Mouse (Mus musculus): ENCODE results near the gene Cd164. TPM values are rescaled to one million over a fixed set of nuclear protein-coding genes. Genes with fewer than 3 reads are reported as not detected.

Cd164 gene
- total RNA-seq, 1 experiment from 2014 or later, result 137 TPM

- no peak for ATAC-seq (ENCODE audit: extremely low read depth, insufficient number of reproducible peaks, low FRiP score, poor library complexity, severe bottlenecking)
Measured at GRCm38 (mm10) chr10:41543844-41544243, 24.6 kb downstream of the Cd164 start.

GRCm38 (mm10) chr10:41544481-41545190, 25.4 kb downstream of the Cd164 start:
- ATAC-seq (ENCODE audit: extremely low read depth, insufficient number of reproducible peaks, low FRiP score, poor library complexity, severe bottlenecking), result 0 out of 2 replicates have a peak, but pooled peaks have one; percentile 51

- no peak for ATAC-seq (ENCODE audit: extremely low read depth, insufficient number of reproducible peaks, low FRiP score, poor library complexity, severe bottlenecking)
Measured at GRCm38 (mm10) chr10:41545224-41545755, 26.1 kb downstream of the Cd164 start.

GRCm38 (mm10) chr10:41546396-41547165, 27.4 kb downstream of the Cd164 start:
- ATAC-seq (ENCODE audit: extremely low read depth, insufficient number of reproducible peaks, low FRiP score, poor library complexity, severe bottlenecking), result no peak

- ATAC-seq (ENCODE audit: extremely low read depth, insufficient number of reproducible peaks, low FRiP score, poor library complexity, severe bottlenecking), result no peak
Measured at GRCm38 (mm10) chr10:41550711-41551110, 31.5 kb downstream of the Cd164 start.

- ATAC-seq (ENCODE audit: extremely low read depth, insufficient number of reproducible peaks, low FRiP score, poor library complexity, severe bottlenecking), result no peak
Measured at GRCm38 (mm10) chr10:41552319-41552718, 33.1 kb downstream of the Cd164 start.

- 0 out of 2 replicates have a peak, but pooled peaks have one; percentile 28 for ATAC-seq (ENCODE audit: extremely low read depth, insufficient number of reproducible peaks, low FRiP score, poor library complexity, severe bottlenecking)
Measured at GRCm38 (mm10) chr10:41552847-41553589, 33.8 kb downstream of the Cd164 start.

GRCm38 (mm10) chr10:41553711-41554110, 34.5 kb downstream of the Cd164 start:
- no peak for ATAC-seq (ENCODE audit: extremely low read depth, insufficient number of reproducible peaks, low FRiP score, poor library complexity, severe bottlenecking)

GRCm38 (mm10) chr10:41555081-41555480, 35.9 kb downstream of the Cd164 start:
- ATAC-seq (ENCODE audit: extremely low read depth, insufficient number of reproducible peaks, low FRiP score, poor library complexity, severe bottlenecking), result no peak

- ATAC-seq (ENCODE audit: extremely low read depth, insufficient number of reproducible peaks, low FRiP score, poor library complexity, severe bottlenecking), result no peak
Measured at GRCm38 (mm10) chr10:41558401-41558800, 39.2 kb downstream of the Cd164 start.

GRCm38 (mm10) chr10:41561701-41562395, 42.6 kb downstream of the Cd164 start:
- ATAC-seq (ENCODE audit: extremely low read depth, insufficient number of reproducible peaks, low FRiP score, poor library complexity, severe bottlenecking), result no peak

- ATAC-seq (ENCODE audit: extremely low read depth, insufficient number of reproducible peaks, low FRiP score, poor library complexity, severe bottlenecking), result no peak
Measured at GRCm38 (mm10) chr10:41565141-41565540, 45.9 kb downstream of the Cd164 start.

GRCm38 (mm10) chr10:41568306-41568705, 49.1 kb downstream of the Cd164 start:
- ATAC-seq (ENCODE audit: extremely low read depth, insufficient number of reproducible peaks, low FRiP score, poor library complexity, severe bottlenecking), result no peak

GRCm38 (mm10) chr10:41571065-41571464, 51.9 kb downstream of the Cd164 start:
- ATAC-seq (ENCODE audit: extremely low read depth, insufficient number of reproducible peaks, low FRiP score, poor library complexity, severe bottlenecking), result peak; percentile 44; the same call in 1 of the 2 replicates

GRCm38 (mm10) chr10:41572274-41572673, 53.1 kb downstream of the Cd164 start:
- no peak for ATAC-seq (ENCODE audit: extremely low read depth, insufficient number of reproducible peaks, low FRiP score, poor library complexity, severe bottlenecking)

GRCm38 (mm10) chr10:41573190-41573589, 54.0 kb downstream of the Cd164 start:
- peak; percentile 70 for ATAC-seq (ENCODE audit: extremely low read depth, insufficient number of reproducible peaks, low FRiP score, poor library complexity, severe bottlenecking)

GRCm38 (mm10) chr10:41575451-41576327, 56.5 kb downstream of the Cd164 start:
- ATAC-seq (ENCODE audit: extremely low read depth, insufficient number of reproducible peaks, low FRiP score, poor library complexity, severe bottlenecking), result no peak

GRCm38 (mm10) chr10:41576328-41576833, 57.2 kb downstream of the Cd164 start:
- ATAC-seq (ENCODE audit: extremely low read depth, insufficient number of reproducible peaks, low FRiP score, poor library complexity, severe bottlenecking), result no peak
